Mouse (Mus musculus) neutrophil, adult 5-6 weeks (primary cell): Measurements from ENCODE around the gene Tmem108. TPM values are rescaled to one million over a fixed set of nuclear protein-coding genes. Genes with fewer than 3 reads are reported as not detected.
A peak's percentile ranks its signal among the peaks of the same experiment; 100 is the strongest.

ENCODE experiments used
- ATAC-seq: fragments of 151-379, 151-347 bp; 2 replicates; pipeline ENCODE4 v1.8.0; 2017; ENCODE audit warnings: mild to moderate bottlenecking, moderate TSS enrichment; ENCODE audit not compliant: insufficient number of reproducible peaks, poor library complexity, low FRiP score, severe bottlenecking; ENCODE audit errors: extremely low read depth
- total RNA-seq: library from RNA; stranded (forward); fragments of 200-1000 nt; gene quantifications from 2 replicates; pipeline ENCODE4 v1.2.3, GENCODE M21; 2017

Tmem108 gene
- total RNA-seq, 1 experiment from 2014 or later: 4.2 TPM

- ATAC-seq: no peak
Measured at GRCm38 (mm10) chr9:103491985-103492384, 269.7 kb downstream of the Tmem108 start.

- ATAC-seq: peak; percentile 36; the same call in 1 of the 2 replicates
Measured at GRCm38 (mm10) chr9:103490439-103490838, 271.2 kb downstream of the Tmem108 start.

- ATAC-seq: peak; percentile 60
Measured at GRCm38 (mm10) chr9:103489883-103490282, 271.8 kb downstream of the Tmem108 start.

- ATAC-seq: peak; percentile 52
Measured at GRCm38 (mm10) chr9:103489096-103489495, 272.5 kb downstream of the Tmem108 start.

GRCm38 (mm10) chr9:103486262-103486661 is 275.4 kb downstream of the Tmem108 start:
- no peak for ATAC-seq

GRCm38 (mm10) chr9:103485606-103486005 is 276.0 kb downstream of the Tmem108 start:
- no peak for ATAC-seq

- ATAC-seq: no peak
Measured at GRCm38 (mm10) chr9:103480603-103481220, 280.9 kb downstream of the Tmem108 start.

- no peak for ATAC-seq
Measured at GRCm38 (mm10) chr9:103480044-103480576, 281.5 kb downstream of the Tmem108 start, which contains the start of gene Bfsp2. Gene Bfsp2 (minus strand): TSS chr9:103480420.

- ATAC-seq: no peak
Measured at GRCm38 (mm10) chr9:103475414-103475813, 286.2 kb downstream of the Tmem108 start.

GRCm38 (mm10) chr9:103473915-103474688 is 287.5 kb downstream of the Tmem108 start:
- peak; percentile 55 for ATAC-seq

GRCm38 (mm10) chr9:103471784-103472183 is 289.9 kb downstream of the Tmem108 start:
- no peak for ATAC-seq

GRCm38 (mm10) chr9:103469516-103469915 is 292.1 kb downstream of the Tmem108 start:
- ATAC-seq: 0 out of 2 replicates have a peak, but pooled peaks have one; percentile 18

- ATAC-seq: no peak
Measured at GRCm38 (mm10) chr9:103468911-103469310, 292.7 kb downstream of the Tmem108 start.

- ATAC-seq: no peak
Measured at GRCm38 (mm10) chr9:103465711-103466220, 295.9 kb downstream of the Tmem108 start.

GRCm38 (mm10) chr9:103465293-103465692 is 296.3 kb downstream of the Tmem108 start:
- no peak for ATAC-seq

GRCm38 (mm10) chr9:103463833-103464232 is 297.8 kb downstream of the Tmem108 start:
- ATAC-seq: no peak

- no peak for ATAC-seq
Measured at GRCm38 (mm10) chr9:103459839-103460238, 301.8 kb downstream of the Tmem108 start.

GRCm38 (mm10) chr9:103459307-103459706 is 302.3 kb downstream of the Tmem108 start:
- ATAC-seq: no peak

GRCm38 (mm10) chr9:103449651-103450050 is 312.0 kb downstream of the Tmem108 start:
- 0 out of 2 replicates have a peak, but pooled peaks have one; percentile 4 for ATAC-seq

- peak; percentile 99 for ATAC-seq
Measured at GRCm38 (mm10) chr9:103449092-103449491, 312.5 kb downstream of the Tmem108 start.
